Mouse (Mus musculus) liver, embryonic 14 days (tissue): Measurements from ENCODE around the gene Zfp65. TPM values are rescaled to one million over a fixed set of nuclear protein-coding genes. Genes with fewer than 3 reads are reported as not detected.

Source experiments
- polyA plus RNA-seq: library from polyadenylated mRNA; depleted of rRNA; stranded (reverse); fragments of >200 nt; gene quantifications from 2 replicates; pipeline ENCODE4 v1.2.3, GENCODE M21; 2012; rRNA removed

The Zfp65 gene
- polyA plus RNA-seq, result 1.6 and 1.9 TPM in 2 replicates

DNA sequence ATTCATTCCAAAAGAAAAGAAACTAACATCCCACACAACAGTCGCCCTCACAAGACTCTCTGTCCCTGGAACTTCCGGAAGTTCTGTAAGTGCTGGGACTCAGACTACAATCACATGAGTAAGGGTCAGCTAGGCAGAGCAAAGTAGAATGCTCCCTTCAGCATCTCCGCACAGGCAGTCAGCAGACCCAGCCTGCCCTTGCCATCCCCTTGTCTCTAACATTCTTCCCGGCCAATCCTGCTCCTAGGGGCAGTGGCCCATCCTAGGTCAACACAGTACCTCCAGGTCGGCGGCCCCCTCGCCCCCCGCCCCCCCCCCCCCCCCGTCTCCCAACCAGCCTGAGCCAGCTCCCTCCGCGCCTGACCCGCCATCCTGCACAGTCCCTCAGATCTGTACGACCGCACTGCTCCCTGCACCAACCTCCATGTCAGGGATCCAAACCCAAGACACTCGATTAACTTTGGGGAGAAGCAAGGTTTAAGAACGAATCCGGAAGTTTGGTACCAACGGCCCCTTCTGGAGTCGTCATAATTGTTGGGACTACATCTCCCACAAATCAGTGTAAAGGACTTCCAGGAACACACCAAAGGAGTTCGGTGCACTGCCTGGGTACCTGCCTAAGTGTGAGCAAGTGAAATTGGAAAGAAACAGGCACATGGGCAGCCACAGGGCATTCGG lies at the start of gene Zfp65:
Gene Zfp65, minus strand, starts transcription at position 533 of the 678 bp plus-strand sequence.

GRCm38 (mm10) chr13:67754333-67755306 lies 25.6 kb upstream of the Zfp65 start, which contains the start of gene Zfp85:
Zfp85 (minus strand) TSS chr13:67755228.

GRCm38 (mm10) chr13:67686971-67687370 lies 42.0 kb downstream of the Zfp65 start, which contains the start of gene Zfp738:
Zfp738 (minus strand) TSS chr13:67687071.

Other genes starting within 250 kb of the Zfp65 start
- gene Zfp874b, start 244.9 kb downstream of the Zfp65 start, polyA plus RNA-seq, result 2.7 and 2.8 TPM in 2 replicates
- gene Zfp58, start 228.6 kb downstream of the Zfp65 start, polyA plus RNA-seq, result 1.3 TPM in 2 replicates
- gene Gm26965, start 203.0 kb downstream of the Zfp65 start, polyA plus RNA-seq, result not detected in 2 replicates
- gene Zfp87, start 203.0 kb downstream of the Zfp65 start, polyA plus RNA-seq, result 5.4 and 5.6 TPM in 2 replicates
- 2.3 and 2.5 TPM in 2 replicates for gene Zfp748, start 175.3 kb downstream of the Zfp65 start, polyA plus RNA-seq
- gene Zfp729b, start 119.5 kb downstream of the Zfp65 start, polyA plus RNA-seq, result 0.88 and 0.95 TPM in 2 replicates
- gene Gm49345, start 91.4 kb downstream of the Zfp65 start, polyA plus RNA-seq, result not detected in 2 replicates
- gene Zfp729a, start 91.4 kb downstream of the Zfp65 start, polyA plus RNA-seq, result 0.93 and 0.98 TPM in 2 replicates
- gene Zfp738, start 42.1 kb downstream of the Zfp65 start, polyA plus RNA-seq, result 1.9 and 2.0 TPM in 2 replicates
- gene Zfp85, start 26.1 kb upstream of the Zfp65 start, polyA plus RNA-seq, result 0.69 and 0.80 TPM in 2 replicates
- gene Zfp493, start 50.5 kb upstream of the Zfp65 start, polyA plus RNA-seq, result 0.51 and 0.83 TPM in 2 replicates
- gene Zfp273, start 84.6 kb upstream of the Zfp65 start, polyA plus RNA-seq, result 0.71 and 0.80 TPM in 2 replicates
- gene Gm10037, start 101.9 kb upstream of the Zfp65 start, polyA plus RNA-seq, result 0.14 and 0.35 TPM in 2 replicates
- not detected in 2 replicates for gene BC048507, start 134.2 kb upstream of the Zfp65 start, polyA plus RNA-seq